Mouse (Mus musculus): Measurements from ENCODE around the gene Acvr1b. TPM values are rescaled to one million over a fixed set of nuclear protein-coding genes. Genes with fewer than 3 reads are reported as not detected.

Gene Acvr1b
- polyA plus RNA-seq, 1 experiment from 2014 or later = 10.5 TPM

GRCm38 (mm10) chr15:101239821-101240220, 66.0 kb downstream of the Acvr1b start:
- 61% methylated on average over 8 of the region's 8 CpGs for WGBS
- Histone ChIP-seq H3K9ac (replicated peaks; ENCODE audit: low read length) (no peak overlapping the region), H3K4me3 (ENCODE audit: low read depth, low read length) (no peak overlapping the region), H3K27me3 (ENCODE audit: control insufficient read depth, insufficient read depth, low read length) (no peaks in the 10 kb centered on the region), H3K4me2 (ENCODE audit: low read depth, low read length) (no peak overlapping the region; the same call in 1 of the 2 replicates), H3K27ac (replicated peaks; ENCODE audit: low read depth, low read length) (no peak overlapping the region), H3K4me1 (ENCODE audit: control insufficient read depth, insufficient read depth, low read length) (peaks cover 2% of the 10 kb centered on the region; the same call in 1 of the 2 replicates), H3K36me3 (replicated peaks; ENCODE audit: control insufficient read depth, insufficient read depth, low read depth, low read length) (no peaks in the 10 kb centered on the region), H3K9me3 (replicated peaks; ENCODE audit: control insufficient read depth, low read length) (no peaks in the 10 kb centered on the region)
- ATAC-seq (replicated peaks; ENCODE audit: insufficient number of reproducible peaks, low FRiP score, low TSS enrichment, low read depth) = no peak
- no peak for DNase-seq (ENCODE audit: low spot score)

- Histone ChIP-seq H3K4me1 (ENCODE audit: control insufficient read depth, insufficient read depth, low read length) (peaks cover 2% of the 10 kb centered on the region; the same call in 1 of the 2 replicates), H3K36me3 (replicated peaks; ENCODE audit: control insufficient read depth, insufficient read depth, low read depth, low read length) (no peaks in the 10 kb centered on the region), H3K9ac (replicated peaks; ENCODE audit: low read length) (no peak overlapping the region), H3K4me3 (ENCODE audit: low read depth, low read length) (no peak overlapping the region), H3K27ac (replicated peaks; ENCODE audit: low read depth, low read length) (no peak overlapping the region), H3K9me3 (replicated peaks; ENCODE audit: control insufficient read depth, low read length) (no peaks in the 10 kb centered on the region), H3K27me3 (ENCODE audit: control insufficient read depth, insufficient read depth, low read length) (no peaks in the 10 kb centered on the region), H3K4me2 (ENCODE audit: low read depth, low read length) (peak overlapping the region; percentile 14)
- 7% methylated on average over 10 of the region's 10 CpGs for WGBS
- DNase-seq (ENCODE audit: low spot score) = peak; percentile 90
- peak; percentile 21; the same call in 1 of the 2 replicates for ATAC-seq (replicated peaks; ENCODE audit: insufficient number of reproducible peaks, low FRiP score, low TSS enrichment, low read depth)
Measured at GRCm38 (mm10) chr15:101240799-101241204, 66.9 kb downstream of the Acvr1b start.

- no peaks in the 10 kb centered on the region for H3K36me3 ChIP-seq (replicated peaks; ENCODE audit: control insufficient read depth, insufficient read depth, low read depth, low read length)
- DNase-seq (ENCODE audit: low spot score) = no peak
- ATAC-seq (replicated peaks; ENCODE audit: insufficient number of reproducible peaks, low FRiP score, low TSS enrichment, low read depth) = no peak
- no peaks in the 10 kb centered on the region for H3K9me3 ChIP-seq (replicated peaks; ENCODE audit: control insufficient read depth, low read length)
- H3K4me3 ChIP-seq (ENCODE audit: low read depth, low read length) = no peak overlapping the region
- 58% methylated on average over 9 of the region's 9 CpGs for WGBS
- H3K4me2 ChIP-seq (ENCODE audit: low read depth, low read length) = no peak overlapping the region
- no peaks in the 10 kb centered on the region for H3K27me3 ChIP-seq (ENCODE audit: control insufficient read depth, insufficient read depth, low read length)
- no peak overlapping the region for H3K9ac ChIP-seq (replicated peaks; ENCODE audit: low read length)
- no peak overlapping the region for H3K27ac ChIP-seq (replicated peaks; ENCODE audit: low read depth, low read length)
- H3K4me1 ChIP-seq (ENCODE audit: control insufficient read depth, insufficient read depth, low read length) = peaks cover 2% of the 10 kb centered on the region; the same call in 1 of the 2 replicates
Measured at GRCm38 (mm10) chr15:101241236-101241635, 67.4 kb downstream of the Acvr1b start.

DNA sequence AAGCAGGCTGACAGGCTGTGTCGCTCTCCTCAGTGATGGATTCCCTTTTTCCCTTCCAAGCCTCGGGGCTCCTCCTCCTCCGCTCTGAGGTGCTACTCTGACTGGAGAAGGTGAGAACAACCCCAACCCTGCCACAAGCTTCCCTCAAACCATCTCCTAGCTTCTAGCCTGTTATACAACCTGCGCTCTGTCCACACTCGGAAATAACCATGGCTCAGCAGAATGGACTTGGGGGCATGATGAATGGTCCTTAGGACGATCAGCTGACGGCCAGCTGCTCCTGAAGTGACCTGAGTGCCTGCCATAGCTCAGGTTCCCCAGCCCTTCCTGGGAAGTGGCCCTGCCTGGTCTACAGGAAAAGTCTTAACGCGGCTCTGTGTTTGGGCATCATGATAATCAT, 68.0 kb downstream of the Acvr1b start:
- Histone ChIP-seq H3K9me3 (replicated peaks; ENCODE audit: control insufficient read depth, low read length) (no peaks in the 10 kb centered on the region), H3K9ac (replicated peaks; ENCODE audit: low read length) (no peak overlapping the region), H3K36me3 (replicated peaks; ENCODE audit: control insufficient read depth, insufficient read depth, low read depth, low read length) (no peaks in the 10 kb centered on the region), H3K4me1 (ENCODE audit: control insufficient read depth, insufficient read depth, low read length) (peaks cover 2% of the 10 kb centered on the region; the same call in 1 of the 2 replicates), H3K27ac (replicated peaks; ENCODE audit: low read depth, low read length) (no peak overlapping the region), H3K27me3 (ENCODE audit: control insufficient read depth, insufficient read depth, low read length) (no peaks in the 10 kb centered on the region), H3K4me2 (ENCODE audit: low read depth, low read length) (no peak overlapping the region), H3K4me3 (ENCODE audit: low read depth, low read length) (no peak overlapping the region)
- WGBS = 76% methylated on average over 9 of the region's 9 CpGs
- ATAC-seq (replicated peaks; ENCODE audit: insufficient number of reproducible peaks, low FRiP score, low TSS enrichment, low read depth) (no peak), DNase-seq (ENCODE audit: low spot score) (no peak)

DNA sequence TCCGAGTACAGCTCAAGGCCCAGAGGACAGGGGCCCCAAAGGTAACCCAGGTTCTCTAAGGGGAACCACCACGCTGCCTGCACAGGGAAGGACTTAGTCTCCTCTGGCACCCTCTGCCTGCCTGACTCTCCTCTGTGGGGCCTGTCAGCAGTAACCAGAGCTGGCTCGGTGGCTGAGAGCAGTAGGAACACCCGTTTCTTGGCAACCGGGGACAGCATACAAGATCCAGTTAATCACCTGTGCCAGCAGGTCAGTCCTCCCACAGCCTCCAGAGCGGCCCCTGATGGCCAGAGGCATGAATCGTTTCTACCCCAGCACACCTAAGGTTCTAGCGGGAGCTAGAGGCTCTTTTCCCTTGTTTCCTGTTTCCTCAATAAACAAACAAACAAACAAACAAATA, 68.8 kb downstream of the Acvr1b start:
- Histone ChIP-seq H3K4me3 (ENCODE audit: low read depth, low read length) (no peak overlapping the region), H3K27me3 (ENCODE audit: control insufficient read depth, insufficient read depth, low read length) (no peaks in the 10 kb centered on the region), H3K9me3 (replicated peaks; ENCODE audit: control insufficient read depth, low read length) (no peaks in the 10 kb centered on the region), H3K4me2 (ENCODE audit: low read depth, low read length) (no peak overlapping the region), H3K36me3 (replicated peaks; ENCODE audit: control insufficient read depth, insufficient read depth, low read depth, low read length) (no peaks in the 10 kb centered on the region), H3K4me1 (ENCODE audit: control insufficient read depth, insufficient read depth, low read length) (peaks cover 2% of the 10 kb centered on the region; the same call in 1 of the 2 replicates), H3K27ac (replicated peaks; ENCODE audit: low read depth, low read length) (no peak overlapping the region), H3K9ac (replicated peaks; ENCODE audit: low read length) (no peak overlapping the region)
- DNase-seq (ENCODE audit: low spot score) (peak; percentile 64), ATAC-seq (replicated peaks; ENCODE audit: insufficient number of reproducible peaks, low FRiP score, low TSS enrichment, low read depth) (no peak)
- 19% methylated on average over 8 of the region's 8 CpGs for WGBS

DNA sequence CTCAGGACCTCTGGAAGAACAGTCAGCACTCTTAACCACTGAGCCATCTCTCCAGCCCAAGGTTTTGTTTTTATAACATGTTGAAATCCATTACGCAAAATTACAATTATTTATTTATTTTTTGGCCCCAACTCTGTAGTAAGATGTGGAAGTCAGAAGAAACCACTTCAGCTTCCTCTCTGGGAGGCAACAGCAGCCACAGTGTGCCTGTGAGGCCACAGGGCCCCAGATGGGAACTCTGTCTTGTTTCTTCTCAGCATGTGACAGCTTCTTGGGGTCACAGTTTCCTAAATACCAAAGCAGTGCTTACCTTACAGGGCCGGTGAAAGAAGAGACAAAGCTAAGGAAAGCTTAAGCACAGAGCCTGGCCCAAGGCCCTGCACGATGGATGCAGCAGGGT, 70.1 kb downstream of the Acvr1b start:
- no peaks in the 10 kb centered on the region for H3K9me3 ChIP-seq (replicated peaks; ENCODE audit: control insufficient read depth, low read length)
- DNase-seq (ENCODE audit: low spot score) (no peak), ATAC-seq (replicated peaks; ENCODE audit: insufficient number of reproducible peaks, low FRiP score, low TSS enrichment, low read depth) (no peak)
- H3K27me3 ChIP-seq (ENCODE audit: control insufficient read depth, insufficient read depth, low read length) = no peaks in the 10 kb centered on the region
- 0 out of 2 replicates have a peak, but pooled peaks cover 2% of the 10 kb centered on the region for H3K4me1 ChIP-seq (ENCODE audit: control insufficient read depth, insufficient read depth, low read length)
- WGBS = 68% methylated on average over 3 of the region's 3 CpGs
- H3K4me3 ChIP-seq (ENCODE audit: low read depth, low read length) = no peak overlapping the region
- H3K27ac ChIP-seq (replicated peaks; ENCODE audit: low read depth, low read length) = no peak overlapping the region
- H3K36me3 ChIP-seq (replicated peaks; ENCODE audit: control insufficient read depth, insufficient read depth, low read depth, low read length) = no peaks in the 10 kb centered on the region
- no peak overlapping the region for H3K4me2 ChIP-seq (ENCODE audit: low read depth, low read length)
- no peak overlapping the region for H3K9ac ChIP-seq (replicated peaks; ENCODE audit: low read length)

- Histone ChIP-seq H3K36me3 (replicated peaks; ENCODE audit: control insufficient read depth, insufficient read depth, low read depth, low read length) (no peaks in the 10 kb centered on the region), H3K27me3 (ENCODE audit: control insufficient read depth, insufficient read depth, low read length) (no peaks in the 10 kb centered on the region), H3K4me3 (ENCODE audit: low read depth, low read length) (peak overlapping the region; percentile 38), H3K27ac (replicated peaks; ENCODE audit: low read depth, low read length) (peak overlapping the region; percentile 65), H3K9me3 (replicated peaks; ENCODE audit: control insufficient read depth, low read length) (no peaks in the 10 kb centered on the region), H3K4me2 (ENCODE audit: low read depth, low read length) (peak overlapping the region; percentile 64), H3K4me1 (ENCODE audit: control insufficient read depth, insufficient read depth, low read length) (no peaks in the 10 kb centered on the region), H3K9ac (replicated peaks; ENCODE audit: low read length) (peak overlapping the region; percentile 53)
- ATAC-seq (replicated peaks; ENCODE audit: insufficient number of reproducible peaks, low FRiP score, low TSS enrichment, low read depth) (peak; percentile 97), DNase-seq (ENCODE audit: low spot score) (peak; percentile 99)
- WGBS = under 1% methylated on average over 56 of the region's 56 CpGs
Measured at GRCm38 (mm10) chr15:101246231-101247154, 72.6 kb downstream of the Acvr1b start.

- Histone ChIP-seq H3K27me3 (ENCODE audit: control insufficient read depth, insufficient read depth, low read length) (no peaks in the 10 kb centered on the region), H3K9me3 (replicated peaks; ENCODE audit: control insufficient read depth, low read length) (no peaks in the 10 kb centered on the region), H3K27ac (replicated peaks; ENCODE audit: low read depth, low read length) (peak overlapping the region; percentile 65; the same call in 1 of the 2 replicates), H3K9ac (replicated peaks; ENCODE audit: low read length) (no peak overlapping the region; the same call in 1 of the 2 replicates), H3K4me3 (ENCODE audit: low read depth, low read length) (no peak overlapping the region; the same call in 1 of the 2 replicates), H3K4me1 (ENCODE audit: control insufficient read depth, insufficient read depth, low read length) (no peaks in the 10 kb centered on the region), H3K36me3 (replicated peaks; ENCODE audit: control insufficient read depth, insufficient read depth, low read depth, low read length) (no peaks in the 10 kb centered on the region), H3K4me2 (ENCODE audit: low read depth, low read length) (no peak overlapping the region; the same call in 1 of the 2 replicates)
- DNase-seq (ENCODE audit: low spot score) (no peak), ATAC-seq (replicated peaks; ENCODE audit: insufficient number of reproducible peaks, low FRiP score, low TSS enrichment, low read depth) (no peak)
- 48% methylated on average over 1 of the region's 1 CpGs for WGBS
Measured at GRCm38 (mm10) chr15:101247155-101247498, 73.3 kb downstream of the Acvr1b start.
